Mouse (Mus musculus) midbrain, embryonic 10.5 days (tissue): ENCODE results near the gene Atp5l. TPM values are rescaled to one million over a fixed set of nuclear protein-coding genes. Genes with fewer than 3 reads are reported as not detected.
"Not testable (repeated sequence)": the region's sequence is repeated elsewhere in the genome, so short reads cannot be mapped to it uniquely, and the experiment has no call there.

Source experiments
- DNase-seq: peaks from one replicate; pipeline ENCODE4 v3.0.0-alpha.2; 2017; ENCODE audit warnings: low spot score
- H3K27ac ChIP-seq: fragments of 300-500 bp; sonication (generic); replicated peaks from 2 replicates; pipeline ENCODE4 v1.5.1; 2016; ENCODE audit warnings: mild to moderate bottlenecking
- H3K27me3 ChIP-seq: fragments of 300-500 bp; sonication (generic); 2 replicates; pipeline ENCODE4 v1.6.1; 2016; ENCODE audit warnings: low read depth, mild to moderate bottlenecking; ENCODE audit not compliant: poor library complexity, severe bottlenecking
- H3K36me3 ChIP-seq: fragments of 300-500 bp; sonication (generic); 2 replicates; pipeline ENCODE4 v1.6.1; 2016; ENCODE audit warnings: mild to moderate bottlenecking, moderate library complexity
- H3K4me1 ChIP-seq: fragments of 300-500 bp; sonication (generic); 2 replicates; pipeline ENCODE4 v1.6.1; 2016
- H3K4me3 ChIP-seq: fragments of 300-500 bp; sonication (generic); 2 replicates; pipeline ENCODE4 v1.5.1; 2016; ENCODE audit warnings: mild to moderate bottlenecking, moderate library complexity
- H3K9me3 ChIP-seq: fragments of 300-500 bp; sonication (generic); replicated peaks from 2 replicates; pipeline ENCODE4 v1.6.1; 2016; ENCODE audit warnings: mild to moderate bottlenecking
- WGBS: fragments of 180-500 bp; shearing (Covaris S2); methylation state at CpG from one replicate; pipeline ENCODE4 v1.1.7; 2016; 5-methylcytosine and 5-hydroxymethylcytosine counted together
- polyA plus RNA-seq: library from polyadenylated mRNA; unstranded; fragments of >200 nt; fragmentation: Nextera tagmentation; extraction: Ambion mirVana; gene quantifications from 2 replicates; pipeline ENCODE4 v1.2.1, GENCODE M21; 2016

The Atp5l gene
- 541 and 557 TPM in 2 replicates for polyA plus RNA-seq

- Histone ChIP-seq H3K4me3 (peak within 1 kb of the TSS; percentile 98), H3K27ac (peak within 1 kb of the TSS; percentile 93), H3K27me3 (no peaks in the 10 kb centered on the region), H3K4me1 (peaks cover 17% of the 10 kb centered on the region), H3K36me3 (no peaks in the 10 kb centered on the region), H3K9me3 (no peaks in the 10 kb centered on the region)
- DNase-seq, result peak; percentile 87
- WGBS, result under 1% methylated on average over 48 of the region's 48 CpGs
Observed at GRCm38 (mm10) chr9:44920374-44921122, at the start of gene Atp5l. Atp5l (minus strand) TSS chr9:44920742.

GRCm38 (mm10) chr9:44969450-44969849, 48.9 kb upstream of the Atp5l start:
- no peak overlapping the region for H3K4me3 ChIP-seq
- no peaks in the 10 kb centered on the region for H3K36me3 ChIP-seq
- WGBS, result 65% methylated on average over 1 of the region's 1 CpGs
- no peaks in the 10 kb centered on the region for H3K9me3 ChIP-seq
- peaks cover 12% of the 10 kb centered on the region for H3K4me1 ChIP-seq
- H3K27ac ChIP-seq, result no peak overlapping the region
- no peak for DNase-seq
- no peaks in the 10 kb centered on the region; the same call in 1 of the 2 replicates for H3K27me3 ChIP-seq

- not testable (repeated sequence) for H3K4me3 ChIP-seq, H3K27ac ChIP-seq, H3K36me3 ChIP-seq, DNase-seq, H3K27me3 ChIP-seq, H3K9me3 ChIP-seq
- peaks cover 18% of the 10 kb centered on the region for H3K4me1 ChIP-seq
- 87% methylated on average over 5 of the region's 5 CpGs for WGBS
Observed at GRCm38 (mm10) chr9:44967763-44968162, 47.2 kb upstream of the Atp5l start.

GRCm38 (mm10) chr9:44966815-44967242, 46.3 kb upstream of the Atp5l start:
- Histone ChIP-seq H3K27ac (no peak overlapping the region), H3K9me3 (no peaks in the 10 kb centered on the region), H3K36me3 (peaks cover 9% of the 10 kb centered on the region), H3K4me1 (peaks cover 18% of the 10 kb centered on the region), H3K4me3 (no peak overlapping the region), H3K27me3 (no peaks in the 10 kb centered on the region; the same call in 1 of the 2 replicates)
- peak; percentile 65 for DNase-seq
- WGBS, result 27% methylated on average over 3 of the region's 3 CpGs

- 15% methylated on average over 10 of the region's 10 CpGs for WGBS
- DNase-seq, result no peak
- H3K36me3 ChIP-seq, result peaks cover 17% of the 10 kb centered on the region
- peaks cover 18% of the 10 kb centered on the region for H3K4me1 ChIP-seq
- H3K9me3 ChIP-seq, result no peaks in the 10 kb centered on the region
- H3K4me3 ChIP-seq, result peak overlapping the region; percentile 90
- peak overlapping the region; percentile 81 for H3K27ac ChIP-seq
- H3K27me3 ChIP-seq, result no peaks in the 10 kb centered on the region; the same call in 1 of the 2 replicates
Observed at GRCm38 (mm10) chr9:44965833-44966466, 45.4 kb upstream of the Atp5l start.

- H3K27me3 ChIP-seq, result no peaks in the 10 kb centered on the region; the same call in 1 of the 2 replicates
- H3K4me3 ChIP-seq, result peak within 1 kb of the TSS; percentile 90
- peak within 1 kb of the TSS; percentile 81 for H3K27ac ChIP-seq
- under 1% methylated on average over 39 of the region's 39 CpGs for WGBS
- H3K9me3 ChIP-seq, result no peaks in the 10 kb centered on the region
- H3K4me1 ChIP-seq, result peaks cover 18% of the 10 kb centered on the region
- H3K36me3 ChIP-seq, result peaks cover 23% of the 10 kb centered on the region
- DNase-seq, result peak; percentile 100
Observed at GRCm38 (mm10) chr9:44965126-44965832, 44.7 kb upstream of the Atp5l start, which contains the start of gene Ube4a. Ube4a (minus strand) TSS chr9:44965600.

- Histone ChIP-seq H3K4me3 (no peak overlapping the region), H3K36me3 (peaks cover 98% of the 10 kb centered on the region), H3K27ac (no peak overlapping the region), H3K27me3 (no peaks in the 10 kb centered on the region), H3K4me1 (no peaks in the 10 kb centered on the region), H3K9me3 (no peaks in the 10 kb centered on the region)
- no peak for DNase-seq
- WGBS, result 90% methylated on average over 3 of the region's 3 CpGs
Observed at GRCm38 (mm10) chr9:44954432-44954831, 33.9 kb upstream of the Atp5l start.

GRCm38 (mm10) chr9:44947836-44948235, 27.3 kb upstream of the Atp5l start:
- H3K4me3 ChIP-seq, result no peak overlapping the region
- no peaks in the 10 kb centered on the region for H3K4me1 ChIP-seq
- H3K27ac ChIP-seq, result no peak overlapping the region
- H3K27me3 ChIP-seq, result no peaks in the 10 kb centered on the region
- no peaks in the 10 kb centered on the region for H3K9me3 ChIP-seq
- peaks cover 98% of the 10 kb centered on the region for H3K36me3 ChIP-seq
- WGBS, result 93% methylated on average over 5 of the region's 5 CpGs
- DNase-seq, result no peak

- WGBS, result 92% methylated on average over 7 of the region's 7 CpGs
- H3K4me3 ChIP-seq, result no peak overlapping the region
Observed at GRCm38 (mm10) chr9:44946185-44946695, 25.7 kb upstream of the Atp5l start.

GRCm38 (mm10) chr9:44942421-44942820, 21.9 kb upstream of the Atp5l start:
- peaks cover 96% of the 10 kb centered on the region for H3K36me3 ChIP-seq
- WGBS, result 96% methylated on average over 4 of the region's 4 CpGs
- no peaks in the 10 kb centered on the region for H3K27me3 ChIP-seq
- H3K4me1 ChIP-seq, result no peaks in the 10 kb centered on the region
- H3K9me3 ChIP-seq, result no peaks in the 10 kb centered on the region
- no peak overlapping the region for H3K27ac ChIP-seq
- no peak overlapping the region for H3K4me3 ChIP-seq
- no peak for DNase-seq

More at GRCm38 (mm10) chr9:44946185-44946695, 25.7 kb upstream of the Atp5l start:
- Histone ChIP-seq H3K27me3 (no peaks in the 10 kb centered on the region), H3K9me3 (no peaks in the 10 kb centered on the region), H3K4me1 (no peaks in the 10 kb centered on the region), H3K36me3 (peaks cover 98% of the 10 kb centered on the region), H3K27ac (no peak overlapping the region)
- no peak for DNase-seq

GRCm38 (mm10) chr9:44941756-44942155, 21.2 kb upstream of the Atp5l start:
- Histone ChIP-seq H3K27ac (no peak overlapping the region), H3K36me3 (peaks cover 96% of the 10 kb centered on the region), H3K4me1 (no peaks in the 10 kb centered on the region), H3K9me3 (no peaks in the 10 kb centered on the region), H3K27me3 (no peaks in the 10 kb centered on the region), H3K4me3 (no peak overlapping the region)
- DNase-seq, result no peak
- 85% methylated on average over 4 of the region's 4 CpGs for WGBS

- peaks cover 3% of the 10 kb centered on the region; the same call in 1 of the 2 replicates for H3K36me3 ChIP-seq
- DNase-seq, result no peak
- 66% methylated on average over 2 of the region's 2 CpGs for WGBS
- peak overlapping the region; percentile 93 for H3K27ac ChIP-seq
- H3K4me3 ChIP-seq, result peak overlapping the region; percentile 98
- H3K4me1 ChIP-seq, result peaks cover 17% of the 10 kb centered on the region
- no peaks in the 10 kb centered on the region for H3K9me3 ChIP-seq
- H3K27me3 ChIP-seq, result no peaks in the 10 kb centered on the region
Observed at GRCm38 (mm10) chr9:44921543-44921942, 1.0 kb upstream of the Atp5l start.
